Mouse (Mus musculus): ENCODE results near the gene Anapc15-ps.
A peak's percentile ranks its signal among the peaks of the same experiment; 100 is the strongest.

Gene Anapc15-ps

DNA sequence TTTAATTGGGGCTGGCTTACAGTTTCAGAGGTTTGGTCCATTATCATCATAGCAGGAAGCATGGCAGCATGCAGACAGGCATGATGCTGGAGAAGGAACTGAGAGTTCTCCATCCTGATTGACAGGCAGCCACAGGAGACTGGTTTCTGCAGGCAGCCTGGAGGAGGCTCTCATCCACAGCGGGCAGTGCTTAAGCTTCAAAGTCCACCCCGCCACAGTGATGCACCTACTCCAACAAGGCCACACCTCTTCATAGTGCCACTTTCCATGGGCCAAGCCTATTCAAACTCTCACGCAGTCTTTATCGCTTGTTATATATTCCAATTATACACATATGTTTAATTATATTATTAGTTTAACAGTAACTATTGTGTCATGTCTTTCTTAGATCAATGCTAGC lies 18.1 kb upstream of the Anapc15-ps start:
- DNase-seq (ENCODE audit: low spot score) = no peak

DNA sequence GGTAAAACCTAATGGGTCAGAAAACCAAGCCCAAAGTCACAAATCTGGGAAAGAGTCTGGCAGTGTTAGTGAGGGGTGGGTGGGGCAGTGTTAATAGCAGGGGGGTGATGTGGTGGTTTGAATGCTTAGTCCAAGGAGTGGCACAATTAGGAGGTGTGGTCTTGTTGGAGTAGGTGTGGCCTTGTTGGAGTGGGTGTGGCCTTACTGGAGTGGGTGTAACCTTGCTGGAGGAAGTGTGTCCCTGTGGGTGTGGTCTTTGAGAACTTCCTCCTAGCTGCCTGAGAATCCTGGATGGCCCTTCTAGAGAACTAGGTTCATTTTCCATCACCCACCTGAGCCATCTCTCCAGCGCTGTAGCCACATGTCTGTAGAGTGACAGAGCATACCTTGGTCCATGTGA lies 16.6 kb upstream of the Anapc15-ps start:
- DNase-seq (ENCODE audit: low spot score) = no peak

DNA sequence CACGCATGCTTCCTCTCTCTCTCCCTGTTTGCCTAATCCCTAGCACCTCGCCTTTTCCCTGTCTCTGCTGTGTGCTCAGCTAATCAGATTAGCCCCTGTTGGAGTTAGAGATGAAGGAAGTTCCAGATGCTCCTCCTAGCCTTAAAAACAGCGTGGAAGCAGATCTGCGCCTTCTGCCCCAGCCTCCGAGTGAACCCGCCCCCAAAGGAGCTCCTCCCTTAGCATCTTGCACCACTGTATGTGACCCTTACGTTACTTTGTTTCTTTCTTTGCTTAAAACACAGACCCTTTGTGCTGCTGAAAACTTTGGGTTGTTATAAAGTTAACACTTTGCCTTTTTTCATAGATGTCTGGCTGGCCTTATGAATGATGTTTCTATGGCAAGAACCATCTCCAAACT lies 15.8 kb upstream of the Anapc15-ps start:
- DNase-seq (ENCODE audit: low spot score) = no peak

DNA sequence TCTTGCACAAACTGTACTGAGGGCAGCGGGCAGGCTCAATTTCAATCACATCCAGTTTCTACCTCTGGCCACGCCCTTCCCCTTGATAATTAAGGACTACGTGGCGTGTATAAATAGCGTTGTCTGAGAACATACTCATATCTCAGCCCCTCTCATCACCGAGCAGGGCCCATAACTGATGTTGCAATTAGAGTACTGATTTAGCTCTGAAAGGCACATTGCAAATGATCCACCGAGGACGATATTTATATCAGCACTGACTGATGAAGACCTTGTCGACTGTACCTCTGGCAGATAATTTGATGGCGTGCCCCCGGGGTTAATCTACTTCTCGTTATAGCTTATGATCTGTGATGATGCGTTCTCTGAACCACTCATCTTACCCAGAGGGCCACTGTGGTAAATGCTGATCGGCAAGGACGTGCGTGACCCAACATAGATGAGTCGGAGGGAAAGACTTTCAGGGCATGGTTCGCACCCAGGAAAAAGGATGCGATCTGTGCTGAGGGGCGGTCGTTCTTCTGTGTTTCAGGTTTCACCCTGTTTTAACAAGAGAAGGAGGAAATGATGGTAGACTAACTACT lies 14.4 kb upstream of the Anapc15-ps start:
- DNase-seq (ENCODE audit: low spot score) = no peak

DNA sequence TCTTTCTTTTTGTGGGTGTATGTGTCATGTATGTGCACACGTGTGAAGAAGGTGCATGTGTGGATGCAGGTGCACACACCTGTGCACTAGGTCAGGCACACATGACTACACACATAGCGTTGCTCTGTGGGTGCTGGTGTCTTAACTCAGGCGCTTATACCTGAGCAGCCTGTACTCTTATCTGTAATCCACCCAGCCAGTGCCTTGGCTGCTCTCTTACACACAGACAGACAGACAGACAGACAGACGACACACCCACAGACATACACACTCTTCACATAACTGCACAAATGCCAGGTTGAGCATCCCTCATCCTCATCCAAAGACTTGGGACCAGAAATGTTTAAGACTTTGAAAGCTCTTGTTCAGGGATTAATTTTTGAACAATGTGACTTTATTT lies 12.8 kb upstream of the Anapc15-ps start:
- DNase-seq (ENCODE audit: low spot score) = no peak

DNA sequence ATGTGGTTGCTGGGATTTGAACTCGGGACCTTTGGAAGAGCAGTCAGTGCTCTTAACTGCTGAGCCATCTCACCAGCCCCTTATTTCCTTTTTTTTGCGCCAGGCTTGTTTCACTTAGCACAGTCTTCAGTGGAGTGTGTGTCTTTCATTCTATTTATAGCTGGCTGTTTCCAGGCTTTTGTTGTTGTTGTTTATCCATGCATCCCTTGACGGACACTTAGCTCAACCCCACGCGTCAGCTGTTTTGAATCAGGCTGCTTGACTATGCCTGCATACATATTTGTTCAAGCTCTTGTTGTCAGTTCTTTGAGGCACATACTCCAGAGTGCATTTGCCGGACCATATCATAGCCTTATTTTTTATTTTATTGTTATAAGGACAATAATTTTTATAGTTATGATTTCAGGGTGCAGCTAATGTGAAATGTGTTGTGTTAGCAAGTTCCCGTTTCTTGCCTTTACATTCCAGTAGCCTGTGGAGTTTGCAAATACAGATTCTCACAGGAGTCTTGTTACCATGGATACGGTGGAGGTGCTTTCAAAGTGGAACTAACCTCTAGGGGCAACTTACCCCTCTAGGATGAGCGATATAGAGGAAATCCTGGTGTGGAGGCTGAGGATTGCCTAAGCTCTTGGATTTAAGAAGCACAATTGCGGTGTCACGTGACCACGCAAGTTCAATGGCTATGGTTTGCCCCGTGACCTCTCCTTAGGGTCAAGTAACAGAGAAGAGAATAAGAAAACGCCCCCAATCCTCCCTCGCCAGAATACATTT lies 11.7 kb upstream of the Anapc15-ps start:
- no peak for DNase-seq (ENCODE audit: low spot score)

DNA sequence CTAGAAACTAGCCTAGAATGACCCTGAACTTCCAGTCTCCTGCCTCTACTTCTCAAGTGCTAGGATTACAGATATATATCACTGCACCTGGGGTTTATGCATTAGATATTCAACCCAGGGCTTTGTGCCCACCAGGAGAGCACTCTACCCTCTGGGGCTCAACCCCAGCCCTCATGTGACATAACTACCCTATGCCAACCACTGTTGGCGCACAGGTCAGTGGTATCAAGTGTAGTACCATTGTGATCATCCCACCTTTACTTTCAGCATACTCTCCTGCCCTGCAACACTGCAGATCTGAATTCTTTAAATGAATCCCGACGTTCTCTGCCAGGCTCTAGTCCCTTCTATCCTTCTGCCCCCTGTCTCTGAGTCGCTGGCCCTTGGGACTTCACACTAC lies 11.0 kb upstream of the Anapc15-ps start:
- DNase-seq (ENCODE audit: low spot score) = no peak

DNA sequence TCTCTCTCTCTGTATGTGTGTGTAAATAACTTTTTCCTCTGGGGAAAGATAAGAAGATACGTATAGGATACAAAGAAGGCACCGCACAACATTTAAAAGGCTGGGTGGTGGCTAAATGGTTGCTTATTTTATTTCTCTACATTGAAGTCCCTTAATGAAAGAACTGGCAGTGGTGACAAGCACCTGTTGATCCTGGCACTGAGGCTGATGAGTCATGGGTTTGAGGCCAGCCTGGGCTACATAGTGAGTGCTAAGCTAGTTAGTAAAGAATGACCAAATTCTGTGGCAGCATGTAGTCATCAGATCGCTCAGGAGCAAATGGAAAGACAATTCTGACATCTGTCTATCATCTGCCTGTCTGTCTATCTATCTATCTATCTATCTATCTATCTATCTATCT lies 10.5 kb upstream of the Anapc15-ps start:
- DNase-seq (ENCODE audit: low spot score) = no peak

DNA sequence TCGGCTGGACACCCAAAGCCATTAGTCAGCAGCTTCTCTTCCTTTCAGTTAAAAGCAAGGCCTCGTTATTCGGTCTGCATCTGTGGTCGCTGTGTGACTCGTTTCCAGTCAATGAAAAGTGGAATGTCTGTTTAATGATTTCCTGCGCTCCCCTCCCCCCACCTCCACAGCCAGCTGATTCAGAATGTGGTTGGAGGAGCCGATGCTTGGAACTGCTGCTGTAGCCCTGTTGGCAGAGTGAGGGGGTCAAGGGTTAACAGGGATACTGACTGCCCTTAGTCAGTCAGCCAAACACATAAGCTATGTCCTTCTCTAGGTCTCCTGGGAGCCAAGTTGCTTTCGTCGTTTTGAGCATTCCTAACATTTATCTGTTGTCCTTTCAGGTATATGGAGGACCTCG lies 9.7 kb upstream of the Anapc15-ps start:
- DNase-seq (ENCODE audit: low spot score) = no peak

DNA sequence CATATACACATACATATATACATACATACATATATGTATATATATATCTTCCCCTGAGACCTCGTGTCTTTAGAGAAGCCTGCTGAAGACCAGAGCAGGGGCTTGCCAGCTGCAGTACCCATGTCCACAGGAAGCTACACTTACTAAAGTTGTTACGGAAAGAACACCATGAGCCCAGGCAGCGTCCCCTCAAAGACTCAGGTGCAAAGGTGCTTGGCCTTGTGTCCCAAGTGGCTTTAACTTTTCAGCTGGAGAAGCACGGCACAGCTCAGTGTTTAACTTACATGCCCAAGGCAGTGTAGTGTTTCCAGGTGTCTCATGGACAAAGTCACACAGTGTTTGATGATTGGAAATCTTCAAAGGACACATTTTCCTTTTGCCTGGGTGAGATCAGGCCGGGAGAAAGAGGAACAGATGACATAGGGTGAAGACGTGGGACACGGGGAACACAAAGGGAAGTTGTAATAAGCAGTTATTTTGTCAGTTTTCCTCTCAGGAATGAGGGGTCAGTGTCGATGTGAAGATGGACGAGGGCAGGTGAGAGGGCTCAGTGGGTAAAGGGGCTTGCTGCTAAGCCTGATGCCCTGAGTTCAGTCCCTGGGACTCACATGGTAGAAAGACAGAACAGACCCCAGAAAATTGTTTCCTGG lies 9.0 kb upstream of the Anapc15-ps start:
- no peak for DNase-seq (ENCODE audit: low spot score)

DNA sequence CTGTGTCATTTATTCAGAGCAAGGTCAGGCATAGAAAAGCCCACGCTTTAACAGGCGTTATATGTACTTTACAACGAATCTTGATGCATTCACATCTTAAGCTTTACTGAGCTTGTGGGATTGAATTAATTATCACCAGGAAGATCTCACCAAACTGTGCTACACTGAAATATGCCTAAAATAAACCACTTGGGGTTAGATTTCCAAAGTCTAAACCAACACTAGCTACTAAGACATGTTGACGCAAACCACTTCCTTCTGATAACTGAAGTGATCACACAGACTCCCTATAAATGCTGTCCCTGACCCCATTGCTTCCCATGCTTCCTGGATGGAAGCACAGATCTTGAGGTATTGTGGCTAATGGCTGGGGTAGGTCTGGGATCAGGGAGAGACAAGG lies 8.2 kb upstream of the Anapc15-ps start:
- no peak for DNase-seq (ENCODE audit: low spot score)

DNA sequence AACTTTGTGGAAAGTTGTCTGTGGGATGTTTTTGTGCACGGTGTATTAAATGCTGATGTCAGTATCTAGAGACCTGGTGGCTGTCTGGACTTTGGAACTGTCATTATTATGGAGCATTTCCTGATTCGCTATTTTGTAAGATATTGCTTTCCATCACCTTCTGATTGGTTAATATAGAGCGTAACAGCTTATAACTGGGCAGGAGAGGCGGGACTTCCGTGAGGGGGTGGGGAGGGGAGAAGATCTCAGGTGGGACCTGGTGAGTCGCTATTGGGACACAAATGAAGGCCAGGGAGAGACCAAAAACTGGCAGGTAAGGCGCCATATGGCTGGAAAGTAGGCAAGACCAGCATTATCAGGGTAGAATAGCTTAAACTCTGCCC lies 7.8 kb upstream of the Anapc15-ps start:
- DNase-seq (ENCODE audit: low spot score) = no peak

DNA sequence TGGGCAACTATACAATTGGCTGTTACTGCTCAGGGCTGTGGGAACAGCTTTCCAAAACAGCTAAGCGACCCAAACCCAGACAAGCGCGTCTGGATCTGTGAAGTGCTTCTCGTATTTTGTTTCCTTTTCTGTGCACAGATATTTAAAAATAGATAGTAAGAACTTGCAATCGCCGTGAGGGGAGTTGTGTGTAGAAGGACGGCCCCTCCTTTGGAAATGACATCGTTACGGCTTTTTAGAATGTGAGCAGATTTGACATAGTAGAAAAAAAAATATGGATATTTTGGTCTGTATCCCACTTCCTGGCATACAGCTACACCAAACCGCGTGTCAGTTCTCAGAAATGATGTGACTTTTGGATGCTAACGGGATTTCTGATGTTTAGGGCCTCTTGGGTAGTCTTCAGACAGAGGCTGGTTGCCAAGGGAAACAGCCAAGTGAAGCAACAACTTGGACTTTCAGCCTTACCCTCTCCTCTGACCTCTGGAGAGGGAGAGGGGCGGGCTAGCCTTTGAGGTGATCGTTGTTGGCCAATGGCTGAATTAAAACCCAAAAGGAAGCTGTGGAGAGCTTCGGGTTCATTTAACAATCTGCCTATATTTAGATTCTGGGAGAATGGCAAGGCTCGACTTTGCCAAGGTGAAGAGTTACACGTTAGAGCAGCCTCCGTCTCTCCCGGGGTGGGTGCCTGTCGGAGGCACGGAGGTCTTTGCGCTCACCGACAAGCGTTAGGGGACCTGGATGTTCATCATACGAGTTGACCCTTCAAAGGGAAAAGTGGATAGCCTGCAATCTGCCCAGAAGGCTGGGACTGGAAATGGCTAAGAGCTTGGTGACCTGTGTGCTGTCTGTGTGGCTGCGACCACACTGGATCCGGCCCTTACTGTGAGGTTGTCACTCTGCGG lies 7.2 kb upstream of the Anapc15-ps start:
- DNase-seq (ENCODE audit: low spot score) = peak; percentile 35

DNA sequence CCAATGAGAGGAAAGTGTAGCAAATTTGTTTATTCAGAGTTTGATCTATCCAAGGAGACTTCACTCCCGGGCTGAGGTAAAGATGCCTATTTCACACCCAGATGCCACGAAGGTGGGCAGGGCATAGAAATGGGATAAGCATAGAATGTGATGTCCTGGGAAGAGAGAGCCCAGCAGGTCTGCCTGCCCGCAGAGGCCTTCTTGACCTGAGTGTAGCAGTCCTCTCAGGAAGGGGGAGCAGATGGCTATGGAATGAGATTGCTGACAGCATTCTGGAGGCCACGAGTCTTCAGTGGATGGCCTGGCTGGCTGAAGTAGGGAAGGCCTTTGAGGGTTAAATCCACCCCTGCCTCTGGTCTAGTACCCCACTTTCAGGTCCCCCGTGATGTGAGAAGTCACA lies 5.9 kb upstream of the Anapc15-ps start:
- DNase-seq (ENCODE audit: low spot score) = no peak

DNA sequence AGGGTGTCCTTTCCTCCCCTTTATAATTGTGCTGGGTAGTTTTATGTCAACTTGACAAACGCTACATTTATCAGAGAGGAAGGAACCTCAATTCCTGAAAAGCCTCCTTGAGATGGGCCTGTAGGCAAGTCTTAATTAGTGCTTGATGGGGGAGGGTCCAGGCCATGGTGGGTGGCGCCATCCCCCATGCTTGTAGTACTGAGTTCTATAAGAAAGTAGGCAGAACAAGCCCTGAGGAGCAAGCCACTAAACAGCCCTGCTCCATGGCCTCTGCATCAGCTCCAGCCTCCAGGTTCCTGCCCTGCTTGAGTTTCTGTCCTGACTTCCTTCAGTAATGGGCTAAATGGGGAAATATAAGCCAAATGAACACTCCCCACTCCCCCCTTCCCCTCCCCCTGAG lies 5.4 kb upstream of the Anapc15-ps start:
- no peak for DNase-seq (ENCODE audit: low spot score)

DNA sequence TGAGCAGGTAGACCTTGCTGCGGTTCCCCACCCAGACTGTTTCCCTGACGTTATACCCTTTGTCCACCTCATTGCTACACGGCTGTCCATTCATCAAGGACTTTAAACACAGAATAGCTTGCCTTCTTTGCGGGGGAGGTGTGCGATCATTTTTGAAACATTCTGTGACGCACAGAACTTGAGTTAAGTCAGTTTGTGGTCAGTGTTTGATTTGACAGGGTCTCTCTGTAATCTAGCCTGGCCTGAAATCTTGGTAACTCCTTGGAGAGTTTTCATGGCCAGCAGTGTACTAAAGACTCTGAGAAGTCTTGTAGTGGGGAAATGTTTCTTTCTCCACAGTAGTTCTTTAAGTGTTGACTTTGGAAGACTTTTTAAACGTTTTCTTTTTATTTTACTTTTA lies 5.0 kb upstream of the Anapc15-ps start:
- no peak for DNase-seq (ENCODE audit: low spot score)

DNA sequence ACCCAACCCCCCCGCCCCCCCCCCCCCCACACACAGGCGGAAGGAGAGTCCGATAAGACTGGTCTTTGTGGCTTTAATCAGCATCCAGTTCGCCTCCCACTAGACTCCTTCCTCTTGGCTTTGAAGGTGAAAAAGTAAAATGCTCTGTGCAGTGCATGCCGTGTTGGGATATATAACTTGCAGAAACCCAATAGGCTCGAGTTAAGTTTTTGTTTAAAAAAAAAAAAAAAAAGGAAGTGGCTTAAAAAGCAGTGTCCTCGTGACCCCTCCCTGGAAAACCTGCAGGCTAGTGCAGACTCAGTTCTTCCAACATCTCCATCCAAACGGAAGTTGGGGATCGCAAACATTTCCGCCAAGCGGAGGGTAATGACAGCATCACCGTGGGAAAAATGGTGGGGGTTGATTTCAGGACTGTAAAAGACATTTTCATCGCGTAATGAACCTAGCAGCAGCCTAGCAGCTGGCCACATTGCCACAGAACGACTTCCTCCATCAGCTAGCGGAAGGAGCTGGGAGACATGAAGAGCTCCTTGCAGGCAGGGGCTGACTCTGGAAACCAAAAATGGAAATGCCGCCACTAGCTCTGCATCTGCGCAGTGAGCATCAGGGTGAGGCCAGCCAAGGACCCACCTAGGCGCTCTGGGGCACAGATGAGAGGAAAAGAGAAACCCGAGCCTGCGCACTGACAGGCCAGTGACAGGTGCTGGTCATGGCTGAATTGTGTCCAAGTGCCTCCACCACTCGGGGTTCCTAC lies 4.3 kb upstream of the Anapc15-ps start:
- DNase-seq (ENCODE audit: low spot score) = no peak

DNA sequence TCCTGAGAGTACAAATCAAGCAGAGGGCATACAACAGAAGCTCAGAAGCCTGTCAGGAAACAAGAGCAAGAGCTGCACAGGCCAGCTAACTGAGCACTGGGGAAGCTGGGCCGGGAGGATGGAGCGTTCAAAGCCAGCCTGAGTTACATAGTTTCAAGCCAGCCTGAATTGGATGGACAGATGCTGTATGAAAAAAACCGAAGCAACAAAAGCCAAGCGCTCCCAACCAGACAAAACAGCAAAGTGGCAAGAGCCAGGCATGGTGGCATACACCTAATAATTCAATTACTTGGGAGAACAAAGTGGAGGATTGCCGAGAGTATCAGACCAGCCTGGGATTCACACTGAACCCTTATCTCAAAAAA lies 3.7 kb upstream of the Anapc15-ps start:
- DNase-seq (ENCODE audit: low spot score) = no peak

DNA sequence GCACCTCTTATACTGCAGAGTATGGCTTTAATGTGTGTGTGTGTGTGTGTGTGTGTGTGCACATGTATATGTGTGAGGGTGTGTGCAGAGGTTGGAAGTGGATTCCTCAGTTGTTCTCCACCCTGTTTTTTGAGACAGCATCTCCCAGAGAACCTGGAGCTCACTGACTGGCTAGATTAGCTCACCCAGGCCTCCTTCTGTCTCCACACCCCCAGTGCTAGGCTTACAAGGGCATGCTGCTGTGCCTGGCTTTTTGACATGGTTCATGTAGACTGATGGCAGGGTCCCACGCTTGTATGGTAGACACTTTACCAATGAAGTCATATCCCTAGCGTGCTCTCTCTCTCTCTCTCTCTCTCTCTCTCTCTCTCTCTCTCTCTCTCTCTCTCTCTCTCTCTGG lies 3.1 kb upstream of the Anapc15-ps start:
- no peak for DNase-seq (ENCODE audit: low spot score)

DNA sequence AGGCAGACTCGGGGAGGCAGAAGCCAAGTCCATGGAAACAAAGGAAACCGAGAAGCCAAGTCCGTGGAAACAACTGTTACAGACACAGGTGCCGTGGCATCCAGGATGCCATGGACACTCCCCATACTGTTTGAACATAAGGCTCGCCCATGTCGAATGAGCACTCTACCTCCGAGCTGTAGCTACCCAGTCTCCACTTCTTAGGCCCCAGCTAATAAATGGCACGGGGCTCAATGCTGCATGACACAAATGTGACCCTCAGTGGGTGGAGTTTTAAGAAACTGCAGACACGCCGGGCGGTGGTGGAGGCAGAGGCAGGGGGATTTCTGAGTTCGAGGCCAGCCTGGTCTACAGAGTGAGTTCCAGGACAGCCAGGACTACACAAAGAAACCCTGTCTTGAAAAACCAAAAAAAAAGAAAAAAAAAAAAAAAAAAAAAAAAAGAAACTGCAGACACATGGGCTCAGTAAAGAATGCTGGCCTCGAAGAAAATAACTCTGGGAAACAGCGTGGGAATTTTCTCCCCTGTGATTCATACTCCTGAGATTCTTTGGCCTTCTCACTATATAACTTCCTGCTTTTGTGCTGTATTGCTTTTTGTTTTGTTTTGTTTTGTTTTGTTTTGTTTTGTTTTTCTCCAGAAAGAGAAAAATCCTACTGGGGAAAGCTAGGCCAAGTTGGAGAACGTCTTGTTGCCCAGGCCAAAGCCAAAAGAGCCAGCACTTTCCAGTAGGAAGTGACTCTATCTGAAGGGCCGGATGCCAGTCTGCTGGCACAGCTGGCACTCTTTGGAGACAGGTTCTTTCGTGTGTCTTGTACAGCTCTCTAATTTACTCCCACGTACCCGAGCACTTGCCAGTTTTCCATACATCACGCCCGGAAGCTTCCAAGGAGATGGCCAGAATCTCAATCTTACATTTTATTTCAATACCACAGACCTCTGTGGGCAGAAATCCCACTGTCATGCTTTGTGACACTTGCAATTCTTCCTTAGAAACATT lies 2.2 kb downstream of the Anapc15-ps start:
- DNase-seq (ENCODE audit: low spot score) = no peak

DNA sequence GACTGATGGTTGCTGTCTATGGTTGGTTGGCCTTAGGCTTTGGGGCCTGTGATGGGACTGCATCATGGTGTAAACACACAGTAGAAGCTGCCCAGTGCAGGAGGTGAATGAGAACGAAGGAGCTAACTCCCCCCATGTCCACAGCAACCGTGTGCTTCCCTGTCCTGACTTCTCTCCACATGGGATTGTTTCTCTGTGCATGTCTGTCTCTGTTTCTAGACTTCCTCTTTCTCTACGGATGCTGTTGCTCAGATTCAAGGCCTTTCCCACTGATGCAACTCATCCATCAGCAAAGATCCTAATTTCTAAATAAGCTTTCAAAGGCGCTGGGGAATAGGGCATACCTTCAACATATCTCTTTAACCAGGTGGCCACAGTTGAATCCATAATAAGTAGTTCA lies 3.4 kb downstream of the Anapc15-ps start:
- no peak for DNase-seq (ENCODE audit: low spot score)
